Mouse (Mus musculus): Measurements from ENCODE around the gene B4galt3. TPM values are rescaled to one million over a fixed set of nuclear protein-coding genes. Genes with fewer than 3 reads are reported as not detected.
A peak's percentile ranks its signal among the peaks of the same experiment; 100 is the strongest.

The B4galt3 gene
- polyA plus RNA-seq, 1 experiment from 2014 or later: 85.6 TPM

DNA sequence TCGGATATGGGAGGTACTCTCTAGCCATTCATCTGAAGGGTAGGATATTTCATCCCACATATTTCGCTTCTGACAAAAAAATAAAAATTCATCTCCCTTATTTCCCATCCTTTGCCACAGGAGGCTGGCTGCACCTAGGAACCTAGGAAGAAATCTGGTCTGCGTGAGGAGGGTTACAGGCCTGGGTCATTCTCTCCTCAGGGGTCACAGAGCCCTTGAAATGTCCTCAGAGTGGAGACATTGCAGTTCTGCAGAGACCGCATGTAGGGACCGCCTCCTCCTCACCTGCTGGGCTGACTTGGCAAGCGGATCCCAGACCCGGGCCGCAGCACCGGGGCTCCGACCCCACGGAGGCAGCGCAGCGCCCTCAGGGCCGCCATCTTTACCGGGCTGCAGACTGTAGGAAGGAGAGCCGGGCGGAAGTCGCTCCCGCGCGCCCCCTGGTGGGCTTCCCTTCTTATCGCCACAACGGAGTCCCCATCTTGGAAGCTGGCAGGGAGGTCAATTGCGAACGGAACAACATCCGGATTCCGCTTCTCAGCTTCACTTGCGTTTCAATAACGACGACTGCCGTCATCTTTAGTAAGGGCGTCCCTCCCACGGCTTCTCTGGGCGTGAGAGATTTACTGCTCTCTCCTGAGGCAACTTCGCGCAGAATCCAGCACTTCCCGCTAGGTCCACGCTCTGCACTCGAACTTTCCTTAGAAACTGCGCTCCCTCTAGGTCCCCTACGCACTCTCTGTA lies 23.2 kb upstream of the B4galt3 start:
- Histone ChIP-seq H3K9ac (peak overlapping the region; percentile 95), H3K27me3 (no peaks in the 10 kb centered on the region), H3K36me3 (peaks cover 25% of the 10 kb centered on the region), H3K27ac (peak overlapping the region; percentile 83), H3K4me3 (peak overlapping the region; percentile 79), H3K9me3 (replicated peaks) (no peaks in the 10 kb centered on the region), H3K4me2 (replicated peaks) (peak overlapping the region; percentile 87), H3K4me1 (peaks cover 47% of the 10 kb centered on the region)
- ATAC-seq (ENCODE audit: low FRiP score): peak; percentile 91
- WGBS: under 1% methylated on average over 41 of the region's 41 CpGs

DNA sequence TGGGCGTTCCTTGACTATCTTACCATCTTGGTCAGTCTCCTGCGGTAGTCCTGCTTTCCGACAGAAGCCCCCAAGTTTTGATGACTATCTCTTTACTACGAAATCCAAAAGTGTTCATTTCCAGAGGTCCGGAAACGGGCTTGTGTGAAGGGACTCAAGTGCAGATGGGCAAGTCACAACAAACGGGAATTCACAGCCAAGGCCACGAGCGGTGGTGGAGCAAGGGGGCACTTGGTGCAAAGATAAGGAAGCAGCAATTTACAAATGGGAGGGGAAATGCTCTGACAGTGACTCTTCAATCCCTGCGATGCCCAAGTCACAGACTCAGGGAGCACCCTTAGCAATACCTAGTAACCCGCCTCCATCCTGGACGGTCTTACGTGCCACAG lies 22.7 kb upstream of the B4galt3 start:
- Histone ChIP-seq H3K27ac (peak overlapping the region; percentile 83), H3K9me3 (replicated peaks) (no peaks in the 10 kb centered on the region), H3K4me1 (peaks cover 53% of the 10 kb centered on the region), H3K9ac (peak overlapping the region; percentile 49), H3K4me3 (peak overlapping the region; percentile 79), H3K36me3 (peaks cover 22% of the 10 kb centered on the region), H3K27me3 (no peaks in the 10 kb centered on the region), H3K4me2 (replicated peaks) (peak overlapping the region; percentile 87)
- 14% methylated on average over 13 of the region's 13 CpGs for WGBS
- peak; percentile 4 for ATAC-seq (ENCODE audit: low FRiP score)

DNA sequence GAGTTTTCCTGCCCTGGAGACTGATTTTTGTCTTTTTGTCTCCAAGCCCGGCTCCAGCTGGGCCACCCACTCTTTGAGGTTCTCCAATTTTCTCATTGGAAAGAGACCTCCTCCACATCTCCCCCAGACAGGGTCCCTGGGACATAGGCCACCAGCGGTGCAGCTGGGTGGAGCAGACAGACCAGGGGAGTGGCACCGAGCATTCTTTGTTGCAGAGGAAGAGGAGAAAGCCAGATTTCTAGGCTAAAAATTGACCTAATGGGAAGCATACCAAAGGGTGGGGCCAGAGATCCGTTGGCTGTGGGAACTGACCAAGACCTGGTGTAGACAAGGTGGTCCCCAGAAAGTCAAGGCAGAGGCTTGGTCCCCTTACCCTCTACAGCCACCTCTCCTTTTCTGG lies 22.2 kb upstream of the B4galt3 start:
- no peak for ATAC-seq (ENCODE audit: low FRiP score)
- Histone ChIP-seq H3K27ac (peak overlapping the region; percentile 83), H3K36me3 (peaks cover 17% of the 10 kb centered on the region), H3K4me3 (0 out of 2 replicates have a peak overlapping the region, but pooled peaks have one; percentile 79), H3K27me3 (no peaks in the 10 kb centered on the region), H3K9me3 (replicated peaks) (no peaks in the 10 kb centered on the region), H3K9ac (no peak overlapping the region), H3K4me1 (peaks cover 55% of the 10 kb centered on the region), H3K4me2 (replicated peaks) (peak overlapping the region; percentile 87)
- 21% methylated on average over 4 of the region's 4 CpGs for WGBS

DNA sequence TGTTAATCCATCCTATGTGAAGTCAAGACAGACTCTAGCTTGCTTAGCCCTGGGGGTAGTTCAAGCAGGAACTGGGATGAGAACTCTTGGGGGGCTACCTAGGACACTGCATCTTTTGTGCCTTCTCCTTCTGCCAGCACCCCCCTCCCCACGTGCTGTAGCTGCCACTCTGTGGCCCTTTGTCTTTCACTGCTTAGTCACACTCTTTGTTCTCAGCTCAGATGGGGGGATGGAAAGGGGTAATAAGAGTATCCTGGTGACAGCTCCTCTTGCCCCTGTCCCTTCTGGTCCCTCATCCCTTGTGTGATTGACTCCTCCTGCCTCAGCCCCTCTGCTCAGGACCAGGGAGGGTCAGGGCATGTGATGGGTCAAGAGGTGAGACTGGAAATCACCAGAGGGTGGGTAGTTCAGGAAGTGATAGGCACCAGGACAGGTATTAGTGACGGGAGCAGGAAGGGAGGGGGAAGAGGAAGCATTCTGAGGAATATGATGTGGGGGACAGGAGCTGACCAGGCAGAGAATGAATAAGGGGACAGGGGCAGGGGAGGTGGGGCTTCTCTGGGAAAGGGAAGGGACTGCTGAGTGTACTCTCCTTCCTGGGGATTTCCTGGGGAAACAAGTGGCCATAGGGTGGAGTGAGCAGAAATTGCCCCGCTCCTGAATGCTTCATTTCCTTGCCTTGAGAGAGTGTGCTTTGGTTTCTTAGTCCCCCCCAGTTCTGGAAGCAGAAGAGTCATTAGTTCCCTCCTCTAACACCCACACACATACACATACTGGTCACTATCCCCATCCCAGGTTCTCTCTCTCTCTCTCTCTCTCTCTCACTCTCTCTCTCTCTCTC lies 21.5 kb upstream of the B4galt3 start:
- Histone ChIP-seq H3K4me2 (replicated peaks) (no peak overlapping the region), H3K9me3 (replicated peaks) (no peaks in the 10 kb centered on the region), H3K36me3 (peaks cover 10% of the 10 kb centered on the region; the same call in 1 of the 2 replicates), H3K27me3 (no peaks in the 10 kb centered on the region), H3K9ac (no peak overlapping the region), H3K4me3 (no peak overlapping the region), H3K27ac (peak overlapping the region; percentile 83), H3K4me1 (peaks cover 55% of the 10 kb centered on the region)
- 0 out of 2 replicates have a peak, but pooled peaks have one; percentile 5 for ATAC-seq (ENCODE audit: low FRiP score)
- WGBS: 31% methylated on average over 3 of the region's 3 CpGs

DNA sequence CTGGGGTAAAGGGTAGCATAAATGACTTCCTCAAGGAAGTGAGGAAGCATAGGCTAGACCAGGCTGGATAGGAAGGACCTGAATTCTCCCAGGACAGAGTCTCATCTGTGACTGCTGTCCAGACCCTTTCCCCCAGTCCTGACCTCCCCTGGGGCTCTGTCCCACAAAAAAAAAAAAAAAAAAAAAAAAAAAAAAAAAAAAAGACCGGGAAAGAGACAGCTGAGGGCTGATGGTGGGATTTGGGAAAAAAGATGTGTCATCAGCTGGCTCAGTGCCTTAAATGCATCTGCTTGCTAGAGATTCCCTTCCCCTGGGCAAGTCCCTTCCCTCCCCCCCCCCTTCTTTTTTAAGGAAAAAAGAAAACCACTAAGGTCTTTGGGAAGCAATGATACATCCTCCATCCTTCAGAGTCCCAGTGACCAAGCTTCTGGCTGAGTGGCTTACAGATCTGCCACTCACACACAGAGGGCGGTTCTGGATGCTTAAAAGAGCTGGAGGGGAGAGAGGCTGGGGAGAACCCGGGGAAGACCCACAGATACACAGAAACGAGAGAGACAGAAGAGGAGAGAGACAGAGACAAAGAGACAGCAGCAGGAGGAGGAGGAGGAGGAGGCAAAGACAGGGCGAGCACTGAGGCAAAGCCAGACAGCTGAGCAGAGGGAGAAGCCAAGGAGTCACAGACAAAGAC lies 20.1 kb upstream of the B4galt3 start, which contains the start of gene Adamts4:
Gene Adamts4, plus strand, starts transcription at position 509 of the 688 bp plus-strand sequence.
- H3K9me3 ChIP-seq (replicated peaks): no peaks in the 10 kb centered on the region
- peak within 1 kb of the TSS; percentile 49 for H3K9ac ChIP-seq
- H3K27me3 ChIP-seq: no peaks in the 10 kb centered on the region
- ATAC-seq (ENCODE audit: low FRiP score): no peak
- peak within 1 kb of the TSS; percentile 29 for H3K4me3 ChIP-seq
- WGBS: 12% methylated on average over 4 of the region's 5 CpGs
- peaks cover 1% of the 10 kb centered on the region; the same call in 1 of the 2 replicates for H3K36me3 ChIP-seq
- peaks cover 55% of the 10 kb centered on the region for H3K4me1 ChIP-seq
- peak within 1 kb of the TSS; percentile 55 for H3K4me2 ChIP-seq (replicated peaks)
- peak within 1 kb of the TSS; percentile 81 for H3K27ac ChIP-seq

DNA sequence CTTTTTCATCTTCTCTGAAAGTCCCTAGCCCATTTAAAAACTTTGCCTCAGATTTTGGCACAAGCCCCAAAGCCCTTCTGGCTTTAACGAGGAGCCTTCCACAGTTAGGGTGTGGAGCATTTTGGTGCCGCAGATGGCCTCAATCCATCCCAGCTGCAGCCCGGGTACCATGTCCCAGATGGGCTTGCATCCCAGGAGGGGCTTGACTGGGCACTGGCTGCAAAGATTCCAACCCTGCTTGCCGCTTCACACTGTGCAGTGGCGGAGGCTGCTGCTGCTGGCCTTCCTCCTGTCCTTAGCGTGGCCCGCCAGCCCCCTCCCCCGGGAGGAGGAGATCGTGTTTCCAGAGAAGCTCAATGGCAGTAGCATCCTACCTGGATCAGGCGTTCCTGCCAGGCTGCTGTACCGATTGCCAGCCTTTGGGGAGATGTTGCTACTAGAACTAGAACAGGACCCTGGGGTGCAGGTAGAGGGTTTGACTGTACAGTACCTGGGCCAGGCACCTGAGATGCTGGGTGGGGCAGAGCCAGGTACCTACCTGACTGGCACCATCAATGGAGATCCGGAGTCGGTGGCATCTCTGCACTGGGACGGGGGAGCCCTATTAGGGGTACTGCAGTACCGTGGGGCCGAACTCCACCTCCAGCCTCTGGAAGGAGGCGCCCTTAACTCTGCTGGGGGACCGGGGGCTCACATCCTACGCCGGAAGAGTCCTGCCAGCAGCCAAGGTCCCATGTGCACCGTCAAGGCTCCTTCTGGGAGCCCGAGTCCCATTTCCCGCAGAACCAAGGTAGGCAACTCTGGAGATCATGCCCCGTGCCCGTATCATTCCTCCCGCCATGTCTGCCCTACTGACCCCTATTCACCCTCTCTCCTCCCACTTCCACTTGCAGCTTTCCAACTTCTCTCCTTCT lies 19.2 kb upstream of the B4galt3 start, which contains the start of gene Ndufs2:
Gene Ndufs2, minus strand, starts transcription at position 709 of the 914 bp plus-strand sequence.
- peak within 1 kb of the TSS; percentile 81 for H3K27ac ChIP-seq
- no peaks in the 10 kb centered on the region for H3K27me3 ChIP-seq
- H3K9ac ChIP-seq: peak within 1 kb of the TSS; percentile 49
- peaks cover 50% of the 10 kb centered on the region for H3K4me1 ChIP-seq
- H3K4me3 ChIP-seq: peak within 1 kb of the TSS; percentile 29
- no peaks in the 10 kb centered on the region for H3K36me3 ChIP-seq
- peak; percentile 15; the same call in 1 of the 2 replicates for ATAC-seq (ENCODE audit: low FRiP score)
- H3K9me3 ChIP-seq (replicated peaks): no peaks in the 10 kb centered on the region
- WGBS: 9% methylated on average over 26 of the region's 26 CpGs
- H3K4me2 ChIP-seq (replicated peaks): peak within 1 kb of the TSS; percentile 55

DNA sequence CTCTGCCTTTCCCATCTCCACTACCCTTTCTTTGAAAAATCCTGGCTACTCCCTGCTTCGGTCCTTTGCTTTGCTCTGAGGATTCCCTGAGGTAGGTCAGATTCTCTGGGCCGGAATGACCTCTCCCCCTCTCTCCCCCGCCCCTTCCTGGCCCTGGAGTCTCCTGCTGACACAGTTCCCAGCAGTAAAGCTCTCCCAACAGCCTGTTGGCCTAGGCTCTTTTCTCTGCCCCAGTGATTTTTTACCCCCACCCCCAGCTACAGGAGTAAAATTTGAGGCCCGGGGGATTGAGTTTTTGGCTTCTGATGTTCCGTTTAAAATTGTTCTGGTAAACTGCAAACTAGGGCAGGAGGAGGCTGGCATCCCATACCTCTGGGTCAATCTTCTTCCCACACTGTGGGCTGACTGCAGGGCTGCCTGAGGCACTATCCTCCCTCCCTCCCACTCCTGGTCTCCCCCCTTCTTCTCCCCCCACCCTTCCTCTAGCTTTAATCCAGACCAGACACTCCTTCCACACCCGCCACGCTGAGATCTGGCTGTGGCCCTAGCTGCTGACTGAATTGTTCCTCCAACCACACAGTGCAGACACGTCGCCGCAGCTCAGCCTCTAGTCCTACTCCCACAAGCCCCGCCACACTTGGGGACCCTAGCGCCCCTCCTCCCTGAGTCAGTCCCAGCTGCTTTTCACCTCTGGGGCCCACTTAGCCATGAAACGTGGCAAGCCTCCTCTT lies 18.4 kb upstream of the B4galt3 start:
- peak overlapping the region; percentile 55 for H3K4me2 ChIP-seq (replicated peaks)
- peak overlapping the region; percentile 23; the same call in 1 of the 2 replicates for H3K9ac ChIP-seq
- no peaks in the 10 kb centered on the region for H3K27me3 ChIP-seq
- peaks cover 45% of the 10 kb centered on the region for H3K4me1 ChIP-seq
- H3K27ac ChIP-seq: peak overlapping the region; percentile 81
- ATAC-seq (ENCODE audit: low FRiP score): no peak
- no peaks in the 10 kb centered on the region for H3K9me3 ChIP-seq (replicated peaks)
- H3K4me3 ChIP-seq: peak overlapping the region; percentile 29
- WGBS: 2% methylated on average over 13 of the region's 13 CpGs
- no peaks in the 10 kb centered on the region for H3K36me3 ChIP-seq

DNA sequence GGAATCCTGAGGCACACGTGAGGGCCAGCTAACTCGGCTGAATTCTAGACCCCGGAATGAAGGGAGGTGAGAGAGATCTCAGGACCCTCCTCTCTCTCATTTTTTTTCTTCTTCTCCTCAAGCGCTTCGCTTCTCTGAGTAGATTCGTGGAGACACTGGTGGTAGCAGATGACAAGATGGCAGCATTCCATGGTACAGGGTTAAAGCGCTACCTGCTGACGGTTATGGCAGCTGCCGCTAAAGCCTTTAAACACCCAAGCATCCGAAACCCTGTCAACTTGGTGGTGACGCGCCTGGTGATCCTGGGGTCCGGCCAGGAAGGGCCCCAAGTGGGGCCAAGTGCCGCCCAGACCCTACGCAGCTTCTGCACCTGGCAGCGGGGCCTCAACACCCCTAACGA lies 17.7 kb upstream of the B4galt3 start:
- no peak overlapping the region for H3K9ac ChIP-seq
- peak overlapping the region; percentile 55 for H3K4me2 ChIP-seq (replicated peaks)
- H3K4me1 ChIP-seq: peaks cover 43% of the 10 kb centered on the region
- no peak for ATAC-seq (ENCODE audit: low FRiP score)
- H3K27ac ChIP-seq: peak overlapping the region; percentile 81
- no peaks in the 10 kb centered on the region for H3K27me3 ChIP-seq
- H3K9me3 ChIP-seq (replicated peaks): no peaks in the 10 kb centered on the region
- peak overlapping the region; percentile 29 for H3K4me3 ChIP-seq
- 50% methylated on average over 17 of the region's 17 CpGs for WGBS
- H3K36me3 ChIP-seq: no peaks in the 10 kb centered on the region

DNA sequence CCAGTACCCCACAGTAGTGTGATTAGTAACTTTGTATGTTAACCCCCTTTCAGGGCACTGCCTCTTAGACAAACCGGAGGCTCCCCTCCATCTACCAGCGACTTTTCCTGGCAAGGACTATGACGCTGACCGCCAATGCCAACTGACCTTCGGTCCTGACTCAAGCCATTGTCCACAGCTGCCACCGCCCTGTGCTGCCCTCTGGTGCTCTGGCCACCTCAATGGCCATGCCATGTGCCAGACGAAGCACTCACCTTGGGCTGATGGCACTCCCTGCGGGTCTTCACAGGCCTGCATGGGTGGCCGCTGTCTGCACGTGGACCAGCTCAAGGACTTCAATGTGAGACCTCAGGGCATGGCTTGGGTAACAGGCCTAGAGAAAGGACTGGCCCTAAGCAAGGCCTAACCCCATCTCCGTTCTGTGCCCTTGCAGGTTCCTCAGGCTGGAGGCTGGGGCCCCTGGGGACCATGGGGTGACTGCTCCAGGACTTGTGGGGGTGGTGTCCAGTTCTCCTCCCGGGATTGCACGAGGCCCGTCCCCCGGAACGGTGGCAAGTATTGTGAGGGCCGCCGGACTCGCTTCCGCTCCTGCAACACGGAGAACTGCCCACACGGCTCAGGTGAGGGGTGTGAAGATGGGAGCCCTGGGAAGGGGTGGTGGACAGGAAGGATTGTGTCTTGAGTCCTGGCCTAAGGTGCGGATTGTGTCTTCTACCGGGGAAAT lies 13.9 kb upstream of the B4galt3 start:
- H3K27me3 ChIP-seq: no peaks in the 10 kb centered on the region
- WGBS: 90% methylated on average over 24 of the region's 24 CpGs
- H3K9ac ChIP-seq: no peak overlapping the region
- H3K36me3 ChIP-seq: no peaks in the 10 kb centered on the region
- ATAC-seq (ENCODE audit: low FRiP score): no peak
- no peak overlapping the region for H3K27ac ChIP-seq
- H3K9me3 ChIP-seq (replicated peaks): no peaks in the 10 kb centered on the region
- no peak overlapping the region for H3K4me3 ChIP-seq
- H3K4me1 ChIP-seq: peaks cover 14% of the 10 kb centered on the region
- no peak overlapping the region for H3K4me2 ChIP-seq (replicated peaks)

DNA sequence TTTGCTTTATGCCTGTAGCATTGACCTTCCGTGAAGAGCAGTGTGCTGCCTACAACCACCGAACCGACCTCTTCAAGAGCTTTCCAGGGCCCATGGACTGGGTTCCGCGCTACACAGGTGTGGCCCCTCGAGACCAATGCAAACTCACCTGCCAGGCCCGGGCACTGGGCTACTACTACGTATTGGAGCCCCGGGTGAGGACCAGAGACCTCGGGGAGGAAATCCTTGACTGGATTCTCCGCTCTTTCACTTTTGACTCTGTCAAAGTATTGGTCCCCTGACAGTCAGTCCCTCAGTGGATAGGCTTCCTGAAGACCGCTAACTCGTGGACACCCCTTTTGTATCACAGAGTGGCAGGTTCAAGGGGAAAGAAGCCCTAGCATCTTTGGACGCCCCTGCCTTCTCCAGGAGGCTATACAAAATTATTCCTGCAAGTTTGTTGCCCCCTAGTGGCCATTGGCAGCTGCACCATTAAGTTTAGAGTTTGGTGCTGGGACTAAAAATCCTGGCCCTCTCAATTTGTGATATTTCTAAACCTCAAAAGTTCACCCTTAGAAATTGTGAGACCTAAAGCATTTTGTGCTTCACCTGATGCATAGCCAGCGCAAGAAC lies 13.1 kb upstream of the B4galt3 start:
- 66% methylated on average over 15 of the region's 15 CpGs for WGBS
- H3K27ac ChIP-seq: no peak overlapping the region
- H3K27me3 ChIP-seq: no peaks in the 10 kb centered on the region
- H3K9me3 ChIP-seq (replicated peaks): no peaks in the 10 kb centered on the region
- peaks cover 7% of the 10 kb centered on the region for H3K4me1 ChIP-seq
- no peak overlapping the region for H3K9ac ChIP-seq
- no peaks in the 10 kb centered on the region for H3K36me3 ChIP-seq
- H3K4me3 ChIP-seq: no peak overlapping the region
- H3K4me2 ChIP-seq (replicated peaks): no peak overlapping the region
- ATAC-seq (ENCODE audit: low FRiP score): peak; percentile 41; the same call in 1 of the 2 replicates
